Mouse (Mus musculus) kidney, embryonic 15.5 days (tissue): ENCODE measurements around the gene Sptlc2. TPM values are rescaled to one million over a fixed set of nuclear protein-coding genes. Genes with fewer than 3 reads are reported as not detected.

ENCODE experiments used
- ATAC-seq: fragments of 200-750 bp; cut with Nextera tagmentation; replicated peaks from 2 replicates; pipeline ENCODE4 v1.8.0; 2017; ENCODE audit warnings: moderate TSS enrichment; ENCODE audit not compliant: low FRiP score
- H3K27ac ChIP-seq: fragments of 300-500 bp; sonication (generic); 2 replicates; pipeline ENCODE4 v1.5.1; 2015; ENCODE audit warnings: mild to moderate bottlenecking, inconsistent platforms
- H3K27me3 ChIP-seq: fragments of 300-500 bp; sonication (generic); 2 replicates; pipeline ENCODE4 v1.6.1; 2015; ENCODE audit warnings: inconsistent platforms
- H3K36me3 ChIP-seq: fragments of 300-500 bp; sonication (generic); 2 replicates; pipeline ENCODE4 v1.6.1; 2015; ENCODE audit warnings: inconsistent platforms
- H3K4me1 ChIP-seq: fragments of 300-500 bp; sonication (generic); 2 replicates; pipeline ENCODE4 v1.6.1; 2015; ENCODE audit warnings: inconsistent platforms
- H3K4me2 ChIP-seq: fragments of 300-500 bp; sonication (generic); 2 replicates; pipeline ENCODE4 v1.6.1; 2015; ENCODE audit warnings: moderate library complexity, mild to moderate bottlenecking, inconsistent platforms
- H3K4me3 ChIP-seq: fragments of 300-500 bp; sonication (generic); replicated peaks from 2 replicates; pipeline ENCODE4 v1.5.1; 2015; ENCODE audit warnings: mild to moderate bottlenecking, inconsistent platforms
- H3K9ac ChIP-seq: fragments of 300-500 bp; sonication (generic); 2 replicates; pipeline ENCODE4 v1.6.1; 2015; ENCODE audit warnings: mild to moderate bottlenecking, inconsistent platforms
- H3K9me3 ChIP-seq: fragments of 300-500 bp; sonication (generic); replicated peaks from 2 replicates; pipeline ENCODE4 v1.6.1; 2016; ENCODE audit warnings: inconsistent platforms
- WGBS: fragments of 180-500 bp; shearing (Covaris S2); methylation state at CpG from one replicate; pipeline ENCODE4 v1.1.7; 2015; ENCODE audit warnings: mixed read lengths; 5-methylcytosine and 5-hydroxymethylcytosine counted together
- microRNA-seq: library from miRNA; unstranded; fragments of <30 nt; microRNA quantifications from one replicate; pipeline ENCODE4, GENCODE M21; 2016
- polyA plus RNA-seq: library from polyadenylated mRNA; unstranded; fragments of >200 nt; fragmentation: Nextera tagmentation; extraction: Ambion mirVana; gene quantifications from 2 replicates; pipeline ENCODE4 v1.2.1, GENCODE M21; 2015

Gene Sptlc2
- polyA plus RNA-seq, 1 experiment from 2014 or later = 75.4 TPM

DNA sequence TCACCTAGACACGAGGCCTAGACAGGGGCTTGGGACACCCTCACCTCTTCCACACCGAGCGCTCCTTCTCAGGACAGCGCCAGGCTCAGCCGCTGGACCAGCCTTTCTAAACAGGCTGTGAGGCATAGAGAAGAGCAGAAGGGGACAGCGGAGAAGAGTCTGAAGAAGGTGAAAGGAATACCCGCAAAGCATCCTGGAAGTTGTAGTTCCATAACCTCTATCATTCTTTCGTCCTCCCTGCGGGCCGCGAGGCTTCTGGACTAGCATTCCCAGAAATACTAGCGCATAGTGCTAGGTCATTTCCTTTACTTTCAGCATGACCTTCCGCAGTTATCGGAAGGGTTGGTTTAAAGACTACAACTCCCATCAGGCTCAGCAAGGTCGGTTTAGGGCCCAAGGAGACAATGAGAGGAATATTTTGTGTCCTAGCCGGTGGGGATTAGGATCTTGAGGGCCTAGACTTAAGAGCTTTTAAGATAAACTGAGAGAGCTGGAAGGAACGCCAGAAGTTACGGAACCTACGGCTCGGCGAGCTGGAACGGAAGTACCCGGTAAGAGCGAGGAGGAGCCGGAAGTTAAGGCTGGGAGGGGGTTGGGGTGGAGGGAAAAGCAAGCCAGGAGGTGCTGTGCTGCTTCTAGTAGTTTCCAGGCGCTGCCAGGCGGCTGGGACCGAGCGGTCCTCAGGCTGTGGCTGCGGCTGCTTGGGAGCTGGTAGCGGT, 121.9 kb downstream of the Sptlc2 start, which contains the start of the genes Vipas39 and Ahsa1:
TSS of gene Vipas39 (minus strand) at position 149 of the 719 bp plus-strand sequence.
TSS of gene Ahsa1 (plus strand) at position 372 of the 719 bp plus-strand sequence.
- Histone ChIP-seq H3K27me3 (no peaks in the 10 kb centered on the region), H3K4me2 (peak within 1 kb of the TSS; percentile 79), H3K4me3 (peak within 1 kb of the TSS; percentile 76), H3K9ac (peak within 1 kb of the TSS; percentile 84), H3K9me3 (no peaks in the 10 kb centered on the region), H3K27ac (peak within 1 kb of the TSS; percentile 94), H3K4me1 (peaks cover 17% of the 10 kb centered on the region), H3K36me3 (peaks cover 55% of the 10 kb centered on the region)
- under 1% methylated on average over 31 of the region's 31 CpGs for WGBS
- peak; percentile 97 for ATAC-seq

DNA sequence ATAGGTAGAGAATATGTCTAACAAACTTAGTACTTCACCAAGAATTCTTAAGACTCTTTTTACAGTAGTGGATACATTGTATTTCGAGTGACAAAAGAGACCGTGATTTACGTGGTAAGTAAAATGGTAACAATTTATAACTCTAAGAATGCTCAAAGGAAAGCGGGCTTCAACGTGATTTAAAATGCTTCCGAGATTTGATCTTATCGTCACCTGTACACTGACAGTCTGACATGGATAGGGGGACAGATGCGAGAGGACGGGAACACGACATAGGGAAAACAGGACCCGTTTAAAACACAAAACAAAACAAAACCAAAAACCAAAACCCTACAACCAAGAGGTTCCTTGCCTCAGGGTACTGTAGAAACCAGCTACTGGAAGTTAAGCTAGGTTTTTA, 122.7 kb downstream of the Sptlc2 start:
- H3K27ac ChIP-seq = peak overlapping the region; percentile 94
- H3K4me1 ChIP-seq = peaks cover 17% of the 10 kb centered on the region
- ATAC-seq = no peak
- peak overlapping the region; percentile 84 for H3K9ac ChIP-seq
- H3K9me3 ChIP-seq = no peaks in the 10 kb centered on the region
- H3K36me3 ChIP-seq = peaks cover 55% of the 10 kb centered on the region
- H3K4me3 ChIP-seq = peak overlapping the region; percentile 76
- H3K27me3 ChIP-seq = no peaks in the 10 kb centered on the region
- 13% methylated on average over 11 of the region's 11 CpGs for WGBS
- peak overlapping the region; percentile 68 for H3K4me2 ChIP-seq

DNA sequence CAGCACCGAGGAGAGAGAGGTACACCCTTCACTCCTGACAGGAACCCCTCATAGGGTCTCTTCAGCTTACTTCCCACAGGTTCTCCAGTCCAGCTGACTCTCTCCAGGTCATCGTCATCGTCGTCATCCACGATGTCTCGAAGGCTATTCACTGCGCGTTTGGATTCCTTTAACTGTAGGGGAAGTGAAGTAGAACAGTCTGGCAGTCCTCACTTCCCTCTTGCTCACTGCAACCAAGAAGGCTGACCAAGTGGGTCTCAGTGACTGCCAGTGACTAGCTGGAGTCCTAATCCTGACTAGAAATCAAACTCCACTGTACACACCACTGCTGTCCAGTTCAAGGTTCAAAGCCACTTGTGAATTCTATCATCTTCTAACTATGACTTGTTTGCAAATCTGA, 127.6 kb downstream of the Sptlc2 start:
- no peaks in the 10 kb centered on the region for H3K27me3 ChIP-seq
- H3K4me3 ChIP-seq = no peak overlapping the region
- WGBS = 92% methylated on average over 8 of the region's 8 CpGs
- H3K4me2 ChIP-seq = no peak overlapping the region
- H3K9ac ChIP-seq = no peak overlapping the region
- H3K27ac ChIP-seq = no peak overlapping the region
- peaks cover 7% of the 10 kb centered on the region; the same call in 1 of the 2 replicates for H3K4me1 ChIP-seq
- no peaks in the 10 kb centered on the region for H3K9me3 ChIP-seq
- ATAC-seq = no peak
- H3K36me3 ChIP-seq = peaks cover 76% of the 10 kb centered on the region

DNA sequence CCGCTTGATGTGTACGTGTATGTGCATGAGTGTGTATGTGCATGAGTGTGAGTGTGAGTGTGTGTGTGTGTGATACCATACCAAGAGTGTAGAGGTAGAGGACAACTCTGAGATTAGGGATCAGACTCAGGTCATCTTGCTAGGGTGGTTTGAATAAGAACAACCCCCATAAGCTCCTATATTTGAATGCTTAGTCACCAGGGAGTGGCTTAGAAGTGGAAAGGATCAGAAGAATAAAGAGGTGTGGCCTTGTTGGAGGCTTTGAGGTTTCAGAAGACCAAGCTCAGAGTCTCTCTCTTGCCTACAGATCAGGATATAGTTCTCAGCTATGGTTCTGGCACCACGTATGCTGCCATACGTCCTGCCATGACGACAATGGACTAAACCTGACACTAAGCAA, 131.5 kb downstream of the Sptlc2 start:
- Histone ChIP-seq H3K4me1 (no peaks in the 10 kb centered on the region), H3K9me3 (no peaks in the 10 kb centered on the region), H3K4me2 (no peak overlapping the region), H3K27ac (no peak overlapping the region), H3K27me3 (no peaks in the 10 kb centered on the region), H3K4me3 (no peak overlapping the region), H3K9ac (no peak overlapping the region), H3K36me3 (peaks cover 89% of the 10 kb centered on the region)
- ATAC-seq = no peak
- 93% methylated on average over 5 of the region's 5 CpGs for WGBS

Small RNA genes lying within 50 kb of the gene (microRNA-seq; reads per million reads assigned to microRNA genes)
- not detected for gene Gm47293
- 26.9 reads per million, percentile 43 among the genes with 10 or more reads in this experiment for gene Mir3068

Other genes starting within 250 kb of the Sptlc2 start
- 43.9 and 56.1 TPM in 2 replicates for gene Gstz1, start 241.2 kb downstream of the Sptlc2 start, polyA plus RNA-seq
- gene Pomt2, start 240.4 kb downstream of the Sptlc2 start, polyA plus RNA-seq = 18.5 and 19.0 TPM in 2 replicates
- 1.3 and 1.7 TPM in 2 replicates for gene Samd15, start 188.6 kb downstream of the Sptlc2 start, polyA plus RNA-seq
- gene Tmed8, start 187.9 kb downstream of the Sptlc2 start, polyA plus RNA-seq = 2.1 and 2.2 TPM in 2 replicates
- gene Noxred1, start 149.6 kb downstream of the Sptlc2 start, polyA plus RNA-seq = 0.55 and 0.66 TPM in 2 replicates
- 44.4 and 46.6 TPM in 2 replicates for gene Vipas39, start 122.1 kb downstream of the Sptlc2 start, polyA plus RNA-seq
- 235 and 248 TPM in 2 replicates for gene Ahsa1, start 121.9 kb downstream of the Sptlc2 start, polyA plus RNA-seq
- 0.98 and 1.1 TPM in 2 replicates for gene Ism2, start 88.7 kb downstream of the Sptlc2 start, polyA plus RNA-seq
- gene Slirp, start 55.5 kb upstream of the Sptlc2 start, polyA plus RNA-seq = 310 and 326 TPM in 2 replicates
- gene Alkbh1, start 55.7 kb upstream of the Sptlc2 start, polyA plus RNA-seq = 61.9 and 64.6 TPM in 2 replicates
- 135 and 136 TPM in 2 replicates for gene Snw1, start 83.9 kb upstream of the Sptlc2 start, polyA plus RNA-seq
- not detected in 2 replicates for gene Gm5788, start 106.4 kb upstream of the Sptlc2 start, polyA plus RNA-seq
- gene Gm8300, start 126.0 kb upstream of the Sptlc2 start, polyA plus RNA-seq = not detected in 2 replicates
- not detected in 2 replicates for gene Oog1, start 214.3 kb upstream of the Sptlc2 start, polyA plus RNA-seq
- gene Gm4027, start 230.5 kb upstream of the Sptlc2 start, polyA plus RNA-seq = not detected in 2 replicates